Mouse (Mus musculus): ENCODE data around the gene Spn. TPM values are rescaled to one million over a fixed set of nuclear protein-coding genes. Genes with fewer than 3 reads are reported as not detected.
A peak's percentile ranks its signal among the peaks of the same experiment; 100 is the strongest.

The Spn gene
- polyA plus RNA-seq, 1 experiment from 2014 or later = 12.7 TPM

DNA sequence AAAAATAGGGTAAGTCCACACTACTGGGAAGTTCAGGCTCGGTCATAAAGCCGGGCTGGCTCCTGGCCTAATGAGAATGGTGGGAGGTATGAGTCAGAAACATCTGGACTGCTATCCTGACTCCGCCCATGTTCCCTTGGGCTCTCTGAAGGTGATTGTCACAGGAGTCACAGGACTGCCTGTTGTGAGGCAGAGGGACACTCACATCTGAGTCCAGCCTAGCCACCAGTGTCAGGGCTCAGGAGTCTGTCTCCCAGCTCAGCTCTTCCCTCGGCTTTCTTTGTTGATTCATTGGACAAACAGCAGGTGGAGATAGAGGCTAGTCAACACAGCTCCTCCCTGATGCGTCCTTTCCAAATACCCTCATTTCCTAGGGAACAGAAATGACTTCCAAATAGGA lies 19.7 kb downstream of the Spn start:
- H3K4me2 ChIP-seq = no peak overlapping the region
- H3K4me1 ChIP-seq (replicated peaks; ENCODE audit: control insufficient read depth, insufficient read depth, low read length) = peaks cover 18% of the 10 kb centered on the region
- peaks cover 6% of the 10 kb centered on the region for H3K27me3 ChIP-seq (replicated peaks; ENCODE audit: control insufficient read depth, insufficient read depth, low read length)
- ATAC-seq (replicated peaks; ENCODE audit: low FRiP score) = peak; percentile 29; the same call in 1 of the 2 replicates
- H3K27ac ChIP-seq (ENCODE audit: low read depth, low read length) = no peak overlapping the region
- H3K9ac ChIP-seq (ENCODE audit: low read depth, low read length) = no peak overlapping the region
- H3K4me3 ChIP-seq (ENCODE audit: low read depth, low read length) = no peak overlapping the region
- H3K9me3 ChIP-seq (ENCODE audit: control insufficient read depth, low read length) = no peaks in the 10 kb centered on the region
- no peak for DNase-seq (ENCODE audit: low spot score)
- 52% methylated on average over 5 of the region's 5 CpGs for WGBS
- H3K36me3 ChIP-seq (ENCODE audit: control insufficient read depth, insufficient read depth, low read length) = no peaks in the 10 kb centered on the region

DNA sequence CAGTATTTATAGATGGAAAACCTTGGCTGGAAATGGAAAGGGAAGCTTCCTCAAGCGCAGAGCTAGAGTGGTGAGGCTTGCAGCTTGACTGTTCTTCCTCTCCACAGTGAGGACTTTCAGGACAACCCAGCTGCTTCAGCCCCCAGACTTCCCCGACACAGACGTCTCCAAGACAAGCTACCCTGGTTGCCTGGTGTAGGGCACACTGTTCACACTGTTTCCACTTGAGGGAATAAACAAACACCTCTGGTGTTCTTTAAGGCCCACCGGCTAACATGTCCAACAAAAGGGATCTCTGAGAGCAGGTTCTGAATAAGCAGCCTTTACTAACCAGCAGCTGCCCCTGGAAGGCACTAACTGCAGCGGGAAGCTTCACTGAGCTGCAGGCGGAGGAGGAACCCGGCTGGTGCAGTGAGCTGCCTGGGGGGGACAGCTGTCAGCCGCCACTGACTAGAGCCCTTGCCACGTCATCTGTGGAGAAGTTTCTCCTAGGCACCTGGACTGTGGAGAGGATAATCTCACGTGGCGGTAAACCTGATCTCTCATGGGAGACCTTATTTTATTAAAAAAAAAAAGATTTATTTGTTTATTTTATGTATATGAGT lies 21.2 kb downstream of the Spn start:
- H3K27me3 ChIP-seq (replicated peaks; ENCODE audit: control insufficient read depth, insufficient read depth, low read length) = no peaks in the 10 kb centered on the region; the same call in 1 of the 2 replicates
- no peak overlapping the region for H3K4me3 ChIP-seq (ENCODE audit: low read depth, low read length)
- no peak for DNase-seq (ENCODE audit: low spot score)
- no peak overlapping the region for H3K4me2 ChIP-seq
- H3K9me3 ChIP-seq (ENCODE audit: control insufficient read depth, low read length) = no peaks in the 10 kb centered on the region
- no peak overlapping the region for H3K9ac ChIP-seq (ENCODE audit: low read depth, low read length)
- no peaks in the 10 kb centered on the region for H3K36me3 ChIP-seq (ENCODE audit: control insufficient read depth, insufficient read depth, low read length)
- peaks cover 23% of the 10 kb centered on the region for H3K4me1 ChIP-seq (replicated peaks; ENCODE audit: control insufficient read depth, insufficient read depth, low read length)
- WGBS = 59% methylated on average over 11 of the region's 11 CpGs
- no peak overlapping the region; the same call in 1 of the 2 replicates for H3K27ac ChIP-seq (ENCODE audit: low read depth, low read length)
- ATAC-seq (replicated peaks; ENCODE audit: low FRiP score) = no peak

DNA sequence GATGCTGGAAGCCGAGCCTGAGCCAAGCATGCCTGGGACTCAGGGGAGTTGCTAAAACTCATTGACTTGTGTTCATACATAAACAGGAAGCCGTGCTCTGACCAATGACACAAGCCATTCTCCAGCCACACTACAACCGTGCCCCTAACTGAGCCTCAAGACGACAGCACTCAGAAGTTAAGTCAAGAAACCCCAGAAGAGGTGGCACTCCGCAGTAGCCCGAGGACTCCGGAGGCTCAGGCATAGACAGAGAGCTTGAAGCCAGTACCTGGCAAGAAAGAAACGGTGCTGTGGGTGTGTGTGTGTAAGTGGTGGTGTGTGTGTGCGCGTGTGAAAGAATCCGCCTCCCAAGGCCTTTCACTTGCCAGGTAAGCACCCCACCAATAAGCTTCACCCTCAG lies 22.7 kb downstream of the Spn start:
- peaks cover 25% of the 10 kb centered on the region for H3K4me1 ChIP-seq (replicated peaks; ENCODE audit: control insufficient read depth, insufficient read depth, low read length)
- 74% methylated on average over 11 of the region's 11 CpGs for WGBS
- H3K27me3 ChIP-seq (replicated peaks; ENCODE audit: control insufficient read depth, insufficient read depth, low read length) = no peaks in the 10 kb centered on the region
- no peak overlapping the region for H3K4me2 ChIP-seq
- ATAC-seq (replicated peaks; ENCODE audit: low FRiP score) (no peak), DNase-seq (ENCODE audit: low spot score) (no peak)
- H3K9ac ChIP-seq (ENCODE audit: low read depth, low read length) = no peak overlapping the region
- H3K9me3 ChIP-seq (ENCODE audit: control insufficient read depth, low read length) = no peaks in the 10 kb centered on the region
- H3K36me3 ChIP-seq (ENCODE audit: control insufficient read depth, insufficient read depth, low read length) = no peaks in the 10 kb centered on the region
- H3K4me3 ChIP-seq (ENCODE audit: low read depth, low read length) = no peak overlapping the region
- no peak overlapping the region for H3K27ac ChIP-seq (ENCODE audit: low read depth, low read length)

DNA sequence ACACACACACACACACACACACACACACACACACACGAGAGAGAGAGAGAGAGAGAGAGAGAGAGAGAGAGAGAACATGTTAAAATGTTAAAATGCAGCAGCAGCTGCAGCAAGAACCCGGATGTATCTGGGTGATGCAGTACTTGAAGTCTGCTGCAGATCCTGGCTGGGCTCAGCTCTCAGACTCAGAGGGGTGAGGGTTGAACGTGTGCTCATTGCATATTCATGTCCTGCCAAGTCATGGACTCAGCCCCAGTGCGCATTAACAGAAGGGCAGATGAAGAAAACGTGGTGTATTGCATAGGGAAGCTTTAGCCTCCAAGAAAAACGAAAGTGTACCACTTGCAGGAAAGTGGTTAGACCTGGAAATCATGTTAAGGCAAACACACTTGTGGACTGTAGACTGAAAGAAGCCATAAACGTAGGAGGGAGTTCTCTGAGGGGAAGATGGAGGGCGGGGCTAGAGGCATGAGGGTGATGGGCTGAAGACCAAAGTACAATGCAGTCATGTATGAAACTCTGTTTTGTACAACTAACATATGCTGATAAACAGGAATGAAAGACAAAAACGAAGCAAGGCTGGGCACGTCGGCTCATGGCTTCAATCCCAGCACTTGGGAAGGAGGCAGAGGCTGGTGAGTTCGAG lies 23.9 kb downstream of the Spn start:
- Histone ChIP-seq H3K27me3 (replicated peaks; ENCODE audit: control insufficient read depth, insufficient read depth, low read length) (no peaks in the 10 kb centered on the region), H3K4me1 (replicated peaks; ENCODE audit: control insufficient read depth, insufficient read depth, low read length) (peaks cover 19% of the 10 kb centered on the region), H3K4me2 (no peak overlapping the region), H3K9me3 (ENCODE audit: control insufficient read depth, low read length) (no peaks in the 10 kb centered on the region), H3K9ac (ENCODE audit: low read depth, low read length) (no peak overlapping the region), H3K27ac (ENCODE audit: low read depth, low read length) (no peak overlapping the region), H3K36me3 (ENCODE audit: control insufficient read depth, insufficient read depth, low read length) (no peaks in the 10 kb centered on the region), H3K4me3 (ENCODE audit: low read depth, low read length) (no peak overlapping the region)
- ATAC-seq (replicated peaks; ENCODE audit: low FRiP score) = no peak
- no peak for DNase-seq (ENCODE audit: low spot score)
- 57% methylated on average over 12 of the region's 12 CpGs for WGBS

DNA sequence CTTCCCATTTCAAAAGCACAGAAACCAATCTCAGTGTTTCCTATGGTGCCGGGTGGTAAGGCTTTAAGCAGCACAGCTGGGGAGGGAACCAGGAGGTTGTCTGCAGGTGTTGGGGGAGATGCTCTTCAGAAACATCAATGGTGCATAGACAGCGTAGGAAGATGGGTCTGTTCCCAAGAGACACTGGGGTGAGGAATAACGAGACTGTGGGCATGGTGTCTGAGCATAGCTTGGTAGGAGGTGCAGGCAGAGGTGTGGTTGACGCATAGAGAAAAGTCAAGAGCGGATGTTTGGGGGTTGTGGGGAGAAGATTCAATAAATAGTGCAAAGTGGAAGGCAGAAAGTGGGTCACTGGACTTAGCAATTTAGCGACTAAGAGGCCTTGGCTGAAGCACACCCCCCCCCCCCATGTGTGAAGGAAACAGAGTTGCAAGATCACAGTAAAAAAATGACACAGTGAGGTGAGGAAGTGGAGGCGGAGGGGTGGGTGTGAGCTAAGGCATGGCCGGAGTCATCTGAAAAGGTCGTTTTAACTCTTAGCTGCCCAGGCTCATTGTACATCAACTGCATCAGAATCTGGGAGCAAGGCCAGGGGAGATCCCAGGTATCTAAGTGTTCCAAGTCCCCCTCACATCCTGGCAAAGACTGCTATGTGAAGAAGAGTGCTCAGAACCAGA lies 24.6 kb downstream of the Spn start:
- Histone ChIP-seq H3K9ac (ENCODE audit: low read depth, low read length) (no peak overlapping the region), H3K27me3 (replicated peaks; ENCODE audit: control insufficient read depth, insufficient read depth, low read length) (no peaks in the 10 kb centered on the region), H3K4me2 (no peak overlapping the region), H3K9me3 (ENCODE audit: control insufficient read depth, low read length) (no peaks in the 10 kb centered on the region), H3K36me3 (ENCODE audit: control insufficient read depth, insufficient read depth, low read length) (no peaks in the 10 kb centered on the region), H3K27ac (ENCODE audit: low read depth, low read length) (no peak overlapping the region), H3K4me3 (ENCODE audit: low read depth, low read length) (no peak overlapping the region), H3K4me1 (replicated peaks; ENCODE audit: control insufficient read depth, insufficient read depth, low read length) (peaks cover 17% of the 10 kb centered on the region)
- ATAC-seq (replicated peaks; ENCODE audit: low FRiP score) (no peak), DNase-seq (ENCODE audit: low spot score) (no peak)
- 39% methylated on average over 9 of the region's 9 CpGs for WGBS

DNA sequence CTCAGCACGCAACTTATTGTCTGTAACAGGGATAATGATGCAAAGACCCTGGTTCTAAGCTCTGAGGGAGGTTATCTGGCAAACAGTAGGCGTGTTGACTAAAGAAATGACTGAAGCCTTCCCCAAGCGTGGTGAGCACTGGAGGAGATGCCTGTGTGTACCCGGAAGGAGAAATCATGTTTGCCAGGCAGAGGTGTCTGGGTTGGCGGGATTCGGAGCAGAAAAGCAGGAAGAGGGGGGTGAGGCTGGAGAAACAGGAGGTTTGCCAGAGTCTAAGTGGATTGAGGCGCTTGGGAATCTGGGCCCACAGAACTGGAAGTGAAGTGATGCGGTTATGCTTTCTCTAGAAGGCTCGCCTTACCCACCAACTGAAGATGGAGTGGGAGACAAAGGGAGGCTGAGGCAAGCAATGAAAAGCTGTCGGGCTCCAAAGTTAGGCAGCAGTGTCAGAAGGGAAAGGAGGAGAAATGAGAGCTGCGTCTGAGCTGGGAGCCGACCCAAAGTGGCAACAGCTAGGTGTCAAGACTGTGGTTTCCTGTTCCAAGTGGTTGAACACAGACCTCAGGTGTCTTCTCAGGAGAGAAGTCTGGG lies 25.3 kb downstream of the Spn start:
- Histone ChIP-seq H3K27me3 (replicated peaks; ENCODE audit: control insufficient read depth, insufficient read depth, low read length) (no peaks in the 10 kb centered on the region), H3K9me3 (ENCODE audit: control insufficient read depth, low read length) (no peaks in the 10 kb centered on the region), H3K36me3 (ENCODE audit: control insufficient read depth, insufficient read depth, low read length) (no peaks in the 10 kb centered on the region), H3K4me1 (replicated peaks; ENCODE audit: control insufficient read depth, insufficient read depth, low read length) (peaks cover 17% of the 10 kb centered on the region), H3K4me2 (no peak overlapping the region), H3K4me3 (ENCODE audit: low read depth, low read length) (no peak overlapping the region), H3K27ac (ENCODE audit: low read depth, low read length) (no peak overlapping the region), H3K9ac (ENCODE audit: low read depth, low read length) (no peak overlapping the region)
- ATAC-seq (replicated peaks; ENCODE audit: low FRiP score) (no peak), DNase-seq (ENCODE audit: low spot score) (no peak)
- 70% methylated on average over 12 of the region's 12 CpGs for WGBS

DNA sequence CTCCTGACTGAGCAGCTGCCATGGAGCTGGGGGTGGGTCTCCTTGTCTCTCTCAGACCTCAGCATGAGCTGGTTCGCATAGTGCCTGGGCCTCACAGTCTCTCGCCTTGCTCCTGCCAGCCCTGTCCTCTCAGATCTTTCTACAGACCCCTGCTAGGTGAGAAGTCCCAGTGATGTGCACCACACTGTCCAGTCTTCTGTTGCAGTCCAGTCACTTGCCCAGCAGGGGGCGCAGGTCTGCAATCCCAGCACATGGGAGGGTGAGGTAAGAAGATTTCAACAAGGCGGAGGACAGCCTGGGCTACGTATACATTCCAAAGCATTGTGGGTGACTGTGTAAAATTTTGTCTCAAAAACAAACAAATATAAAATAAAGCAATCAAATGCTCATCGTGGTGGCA lies 26.2 kb downstream of the Spn start:
- ATAC-seq (replicated peaks; ENCODE audit: low FRiP score) (peak; percentile 63), DNase-seq (ENCODE audit: low spot score) (peak; percentile 72)
- Histone ChIP-seq H3K4me1 (replicated peaks; ENCODE audit: control insufficient read depth, insufficient read depth, low read length) (peaks cover 13% of the 10 kb centered on the region), H3K4me2 (no peak overlapping the region), H3K4me3 (ENCODE audit: low read depth, low read length) (no peak overlapping the region), H3K9ac (ENCODE audit: low read depth, low read length) (no peak overlapping the region), H3K9me3 (ENCODE audit: control insufficient read depth, low read length) (no peaks in the 10 kb centered on the region), H3K27me3 (replicated peaks; ENCODE audit: control insufficient read depth, insufficient read depth, low read length) (no peaks in the 10 kb centered on the region), H3K27ac (ENCODE audit: low read depth, low read length) (no peak overlapping the region), H3K36me3 (ENCODE audit: control insufficient read depth, insufficient read depth, low read length) (no peaks in the 10 kb centered on the region)
- 38% methylated on average over 6 of the region's 6 CpGs for WGBS

DNA sequence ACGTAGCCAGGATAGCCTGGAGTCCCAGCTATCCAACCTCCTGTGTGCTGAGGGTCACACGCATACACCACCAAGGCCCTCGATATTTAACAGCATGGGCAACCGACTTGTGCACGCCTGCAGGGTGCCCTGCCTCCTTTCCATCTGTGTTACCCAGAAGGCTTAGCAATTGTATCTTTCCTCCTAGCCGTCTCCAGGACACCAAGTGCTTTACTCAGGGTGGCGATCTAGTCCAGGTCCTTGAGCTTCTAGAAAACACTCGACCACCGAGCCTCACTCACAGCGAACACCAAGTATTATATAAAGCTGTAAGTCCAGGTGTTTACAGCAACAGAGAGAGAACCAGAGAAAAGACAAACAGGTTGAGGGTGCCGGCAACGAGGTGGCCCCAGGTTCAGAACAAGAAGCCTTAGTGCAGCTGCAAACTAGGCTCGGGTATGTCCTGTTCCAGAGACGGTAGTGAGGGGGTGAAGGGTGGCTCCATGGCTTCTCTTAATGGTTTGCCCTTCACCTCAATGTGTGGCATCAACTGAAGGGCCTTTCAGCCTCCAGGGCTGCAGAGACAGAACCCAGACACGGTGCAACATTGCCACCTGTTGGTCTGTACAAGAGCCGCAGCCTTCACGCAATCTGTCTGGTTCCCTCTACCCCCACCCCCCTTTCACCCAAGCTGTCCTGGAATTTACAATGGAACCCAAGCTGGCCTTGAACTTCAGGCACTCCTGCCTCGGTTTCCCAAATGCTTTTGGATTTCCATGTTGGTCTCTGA lies 27.2 kb downstream of the Spn start:
- Histone ChIP-seq H3K27ac (ENCODE audit: low read depth, low read length) (no peak overlapping the region), H3K27me3 (replicated peaks; ENCODE audit: control insufficient read depth, insufficient read depth, low read length) (no peaks in the 10 kb centered on the region), H3K36me3 (ENCODE audit: control insufficient read depth, insufficient read depth, low read length) (no peaks in the 10 kb centered on the region), H3K4me2 (no peak overlapping the region), H3K4me1 (replicated peaks; ENCODE audit: control insufficient read depth, insufficient read depth, low read length) (peaks cover 13% of the 10 kb centered on the region), H3K9me3 (ENCODE audit: control insufficient read depth, low read length) (no peaks in the 10 kb centered on the region), H3K4me3 (ENCODE audit: low read depth, low read length) (no peak overlapping the region), H3K9ac (ENCODE audit: low read depth, low read length) (no peak overlapping the region)
- WGBS = 46% methylated on average over 18 of the region's 18 CpGs
- DNase-seq (ENCODE audit: low spot score) = peak; percentile 76
- peak; percentile 43; the same call in 1 of the 2 replicates for ATAC-seq (replicated peaks; ENCODE audit: low FRiP score)

Data from liver, embryonic 11.5 days (tissue).